Mouse (Mus musculus) frontal cortex, adult (tissue): ENCODE measurements at regions not wholly inside any gene's neighbourhood (a gene's known extent, or its start where the extent isn't known, plus 50 kb on each side); places are given as distances from the start of the nearest gene placed in this dataset.

ENCODE experiments used
- ATAC-seq: cut with Nextera tagmentation; 2 replicates; pipeline ENCODE4 v1.9.2; 2017; ENCODE audit warnings: mild to moderate bottlenecking, moderate library complexity, mixed read lengths; ENCODE audit not compliant: low TSS enrichment

DNA sequence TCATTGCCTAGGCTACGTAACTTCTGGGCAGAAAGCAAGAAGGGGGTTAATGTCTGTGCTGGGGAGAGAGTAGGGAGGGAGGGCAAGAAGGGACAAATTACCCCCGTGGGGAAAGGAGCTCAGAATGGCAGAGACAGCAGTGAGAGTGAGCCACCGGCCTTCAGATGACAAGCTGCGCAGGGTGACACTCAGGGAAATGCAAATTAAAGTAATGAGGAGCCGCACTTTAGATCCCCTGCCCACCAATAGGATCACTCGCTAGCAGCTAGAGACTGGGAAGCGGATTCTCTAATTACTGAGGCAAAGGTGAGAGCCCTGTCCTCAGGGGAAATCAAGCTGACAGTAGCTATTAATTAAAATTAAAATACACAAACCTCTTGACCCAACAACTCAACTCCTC lies 202.5 kb downstream of the Arhgef10l start:
- ATAC-seq: no peak

DNA sequence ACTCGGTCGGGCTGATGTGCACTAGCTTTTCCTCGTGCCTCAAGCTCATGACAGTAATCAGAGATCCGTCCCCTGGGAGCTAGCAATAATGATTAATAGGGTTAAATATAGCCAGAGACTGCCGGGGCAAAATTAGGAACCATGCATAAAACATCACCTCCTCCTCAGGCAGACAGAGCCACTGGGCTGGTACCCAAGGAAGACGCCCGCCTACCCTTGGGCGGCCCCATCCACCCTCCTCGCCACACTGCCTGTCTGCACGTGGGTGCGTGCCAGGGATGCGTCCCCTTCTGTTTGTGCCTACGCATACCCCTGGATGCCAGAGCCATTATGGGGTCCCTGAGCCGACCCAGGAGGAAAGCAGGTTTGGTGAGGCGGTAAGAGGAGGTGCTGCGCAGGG lies 204.5 kb downstream of the Arhgef10l start:
- ATAC-seq: peak; percentile 81; the same call in 1 of the 2 replicates

DNA sequence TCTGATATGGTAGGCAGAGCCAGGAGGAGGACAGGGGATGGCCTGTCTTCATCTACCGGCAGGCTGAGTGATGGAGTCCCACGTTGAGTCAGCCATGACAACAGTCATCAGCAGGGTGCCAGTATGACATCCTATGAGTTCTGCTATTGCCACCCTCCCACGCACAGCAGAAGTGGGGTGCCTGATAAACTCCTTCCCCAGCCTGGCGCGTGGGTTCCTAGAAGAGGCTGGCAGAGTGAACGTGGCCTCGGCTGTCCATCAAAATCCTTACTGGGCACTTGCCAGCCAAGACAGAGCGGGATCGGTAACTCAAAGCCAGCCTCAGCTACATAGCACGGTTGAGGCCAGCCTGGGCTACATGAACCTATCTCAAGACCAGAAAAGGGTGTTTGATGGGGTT lies 202.5 kb upstream of the Igsf21 start:
- peak; percentile 87 for ATAC-seq

DNA sequence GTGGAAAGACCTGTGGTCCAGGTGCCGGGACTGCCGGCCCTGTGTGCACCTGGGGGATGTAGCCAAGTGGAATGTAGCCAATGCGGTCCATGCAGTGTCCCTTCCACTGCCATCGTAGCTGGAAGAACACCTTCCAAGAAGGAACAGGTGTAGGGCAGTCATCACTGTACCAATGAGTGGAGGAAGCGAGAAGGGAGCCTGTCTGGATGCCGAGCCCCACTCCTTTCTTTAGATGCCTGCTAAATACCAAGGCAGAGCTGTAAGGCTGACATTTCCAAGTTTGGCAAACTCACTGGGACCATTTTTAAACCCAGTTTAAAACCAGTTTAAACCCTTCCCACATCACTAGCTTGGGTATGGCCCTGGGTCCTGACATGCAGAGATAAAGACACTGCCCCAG lies 199.9 kb upstream of the Igsf21 start:
- peak; percentile 36; the same call in 1 of the 2 replicates for ATAC-seq

DNA sequence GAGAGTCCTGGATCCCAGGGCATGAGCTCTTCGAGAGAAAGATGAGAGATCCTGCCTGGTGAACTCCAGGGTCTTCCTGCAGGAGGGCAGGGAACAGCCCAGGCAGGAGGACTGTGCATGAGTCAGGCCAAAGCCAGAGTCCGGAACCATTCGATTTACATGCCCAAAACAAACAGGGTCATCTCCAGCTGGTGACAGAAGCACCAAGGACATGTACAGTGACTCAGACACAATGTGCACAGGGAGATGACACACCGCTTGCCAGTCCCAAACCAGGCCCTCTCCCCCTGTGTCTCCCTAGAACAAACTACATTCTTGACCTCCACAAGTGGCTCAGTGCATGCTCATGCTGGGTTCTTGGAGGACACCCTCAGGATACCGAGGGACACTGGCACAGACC lies 199.3 kb upstream of the Igsf21 start:
- ATAC-seq: no peak

DNA sequence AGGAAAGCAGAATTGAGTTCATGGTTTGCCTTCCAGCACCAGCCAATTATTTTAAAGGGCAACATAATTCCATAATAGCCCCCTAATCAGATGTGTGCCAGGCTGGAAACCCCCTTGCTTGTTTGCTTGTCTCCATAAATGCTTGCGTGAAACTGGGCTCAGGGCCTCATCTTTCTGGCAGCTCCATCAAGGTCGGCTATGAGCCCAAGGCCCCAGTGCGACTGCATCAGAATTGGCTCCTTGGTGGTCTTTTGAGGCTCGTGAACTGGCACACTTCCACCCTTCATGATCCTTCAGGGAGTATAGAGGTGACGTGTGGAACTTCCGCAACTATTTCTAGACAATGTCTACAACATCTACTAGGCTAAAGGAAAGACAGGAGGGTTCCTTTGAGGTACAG lies 196.6 kb upstream of the Igsf21 start:
- no peak for ATAC-seq

DNA sequence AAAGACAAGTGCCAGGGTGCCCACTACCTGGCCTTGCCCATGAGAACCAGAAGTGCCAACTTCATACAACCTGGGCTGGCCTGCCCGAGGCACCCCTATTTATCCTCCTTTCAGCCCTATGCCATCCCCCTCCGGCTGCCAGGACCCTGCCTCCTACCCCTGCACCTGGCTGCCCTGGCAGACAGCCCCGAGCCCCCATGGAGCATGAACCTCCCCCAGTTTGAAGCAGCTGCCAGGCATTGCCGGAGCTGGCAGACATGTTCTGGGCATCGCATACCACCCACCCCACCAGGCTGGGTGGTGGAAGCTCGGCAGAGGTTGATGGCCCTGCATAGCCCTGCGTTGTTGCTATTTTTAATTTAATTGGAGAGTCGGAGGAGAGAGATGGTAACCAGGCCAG lies 195.2 kb upstream of the Igsf21 start:
- ATAC-seq: no peak

DNA sequence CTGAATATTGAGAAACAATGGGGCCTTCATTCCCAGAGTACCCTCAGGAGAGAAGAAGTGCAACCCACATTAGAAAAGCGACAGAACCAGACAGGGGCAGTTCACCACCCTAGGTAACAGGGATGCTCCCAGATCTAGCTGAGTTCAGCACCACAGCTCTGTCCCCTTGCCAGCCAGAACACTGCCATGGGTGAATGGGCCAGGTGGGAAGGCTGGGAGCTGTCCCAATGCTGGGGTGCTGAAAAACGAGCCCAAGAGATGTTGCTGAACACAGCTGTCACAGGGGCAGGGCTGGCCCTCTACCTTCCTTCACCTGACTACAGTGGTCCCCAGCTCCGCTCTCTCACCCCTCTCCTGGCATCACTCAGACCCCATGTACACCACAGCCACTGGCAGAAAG lies 193.3 kb upstream of the Igsf21 start:
- no peak for ATAC-seq

DNA sequence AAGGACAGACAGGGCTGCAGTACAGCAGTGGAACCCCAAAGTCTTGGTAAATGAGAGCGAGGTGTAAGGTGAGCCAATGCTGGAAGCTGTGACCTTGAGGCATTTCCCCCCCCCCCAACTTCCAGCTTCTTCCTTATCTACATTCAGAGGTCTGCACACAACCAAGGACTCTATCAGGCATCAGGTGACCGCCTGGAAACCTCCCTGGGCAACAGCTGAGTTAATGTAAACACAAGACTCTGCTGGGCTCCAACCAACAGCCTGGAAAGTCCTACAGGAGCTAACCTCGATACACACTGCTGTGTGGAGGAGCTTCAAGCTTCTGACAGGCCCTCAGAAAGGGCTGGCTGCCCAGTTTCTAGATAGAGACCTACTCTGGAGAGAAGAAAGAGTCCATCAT lies 189.4 kb upstream of the Igsf21 start:
- ATAC-seq: no peak

DNA sequence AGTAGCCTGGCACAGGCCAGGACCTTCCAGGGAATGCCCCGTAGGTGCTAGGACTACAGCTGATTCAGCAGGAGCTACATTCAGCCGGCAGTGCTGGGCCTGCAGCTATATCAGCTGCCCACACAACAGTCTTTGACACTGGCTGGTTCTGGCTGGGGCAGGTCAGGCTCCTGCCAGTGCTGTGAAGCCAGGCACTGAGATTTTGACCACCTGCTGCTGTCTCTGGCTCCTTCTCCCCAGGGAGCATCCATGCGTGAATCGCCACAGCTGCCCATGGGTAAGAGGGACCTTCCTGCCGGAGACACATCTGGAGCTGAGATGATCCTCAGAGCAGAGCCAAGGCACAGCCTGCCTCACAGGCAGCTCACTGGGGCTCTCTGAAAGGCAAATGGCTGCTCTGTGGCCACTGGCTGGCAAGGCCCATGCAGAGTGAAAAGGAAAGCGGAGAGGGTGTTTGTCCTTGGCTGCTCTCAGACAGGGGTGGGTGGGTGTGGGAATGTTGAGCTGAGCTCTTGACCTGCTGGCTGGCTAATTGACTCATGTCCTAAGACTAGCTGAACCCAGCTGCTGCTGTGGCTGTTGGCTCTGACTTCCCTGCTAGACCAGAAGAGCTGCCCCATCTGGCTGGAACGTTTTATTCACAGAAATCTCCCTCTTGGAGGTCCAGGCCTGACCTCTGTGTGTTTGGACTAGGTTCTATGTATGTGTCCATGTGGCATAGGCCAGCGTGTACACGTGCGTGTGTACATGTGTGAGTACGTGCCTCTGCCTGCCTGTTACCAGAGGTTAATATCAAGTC lies 187.4 kb upstream of the Igsf21 start:
- ATAC-seq: no peak

DNA sequence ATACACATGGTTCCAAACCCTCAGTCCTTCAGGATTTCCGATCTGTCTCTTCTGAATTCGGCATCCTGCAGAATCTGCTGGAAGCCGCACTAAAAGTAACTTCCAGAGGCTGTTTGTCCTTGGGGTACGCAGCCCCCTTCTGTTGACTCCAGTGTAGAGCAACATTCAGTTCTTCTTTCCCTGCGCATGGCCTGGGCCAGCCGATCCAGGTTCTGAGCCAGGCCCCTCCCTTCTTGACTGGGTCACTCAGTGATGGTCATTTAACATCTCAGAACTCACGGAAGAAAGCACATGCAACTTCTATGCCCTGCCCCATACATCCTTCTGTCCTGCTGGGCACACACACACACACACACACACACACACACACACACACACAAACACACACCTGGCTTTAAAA lies 185.5 kb upstream of the Igsf21 start:
- ATAC-seq: no peak

DNA sequence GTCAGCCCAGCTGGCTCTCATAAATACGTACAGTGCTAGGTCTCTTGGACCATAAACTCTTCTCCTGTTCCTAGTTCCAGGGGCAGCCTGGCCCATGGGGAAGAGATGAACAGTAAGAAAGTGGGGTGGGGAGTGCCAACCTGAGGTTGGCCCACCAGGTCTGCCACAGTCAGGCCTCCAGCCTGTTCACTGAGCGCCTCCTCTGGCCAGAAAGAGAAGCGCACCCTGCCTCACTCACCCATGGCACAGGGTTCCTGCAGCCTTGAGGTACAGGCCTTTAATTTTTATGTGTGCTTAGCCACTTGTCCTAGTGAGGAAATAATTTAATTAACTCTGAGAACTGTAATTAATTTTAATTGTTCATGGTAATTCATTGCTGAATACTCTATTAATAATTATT lies 180.5 kb upstream of the Igsf21 start:
- ATAC-seq: no peak

DNA sequence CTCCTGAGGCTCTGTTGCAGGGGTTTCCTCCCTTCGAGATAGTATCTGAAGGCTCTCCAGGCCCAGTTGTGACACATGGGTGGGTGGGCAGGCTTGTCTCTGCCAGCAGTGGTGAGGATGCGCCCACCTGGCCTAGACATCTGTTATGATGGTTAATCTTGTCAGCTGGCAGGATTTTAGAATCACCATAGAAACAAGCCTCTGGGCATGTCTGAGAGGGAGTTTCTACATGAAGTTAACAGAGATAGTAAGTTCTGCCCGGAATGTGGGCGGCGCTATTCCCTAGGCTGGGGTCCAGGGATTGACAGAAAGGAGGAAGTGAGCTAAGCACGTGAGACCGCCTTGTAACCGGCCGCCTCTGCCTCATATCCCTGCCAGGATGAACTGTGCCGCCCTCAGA lies 177.2 kb upstream of the Igsf21 start:
- ATAC-seq: peak; percentile 80

DNA sequence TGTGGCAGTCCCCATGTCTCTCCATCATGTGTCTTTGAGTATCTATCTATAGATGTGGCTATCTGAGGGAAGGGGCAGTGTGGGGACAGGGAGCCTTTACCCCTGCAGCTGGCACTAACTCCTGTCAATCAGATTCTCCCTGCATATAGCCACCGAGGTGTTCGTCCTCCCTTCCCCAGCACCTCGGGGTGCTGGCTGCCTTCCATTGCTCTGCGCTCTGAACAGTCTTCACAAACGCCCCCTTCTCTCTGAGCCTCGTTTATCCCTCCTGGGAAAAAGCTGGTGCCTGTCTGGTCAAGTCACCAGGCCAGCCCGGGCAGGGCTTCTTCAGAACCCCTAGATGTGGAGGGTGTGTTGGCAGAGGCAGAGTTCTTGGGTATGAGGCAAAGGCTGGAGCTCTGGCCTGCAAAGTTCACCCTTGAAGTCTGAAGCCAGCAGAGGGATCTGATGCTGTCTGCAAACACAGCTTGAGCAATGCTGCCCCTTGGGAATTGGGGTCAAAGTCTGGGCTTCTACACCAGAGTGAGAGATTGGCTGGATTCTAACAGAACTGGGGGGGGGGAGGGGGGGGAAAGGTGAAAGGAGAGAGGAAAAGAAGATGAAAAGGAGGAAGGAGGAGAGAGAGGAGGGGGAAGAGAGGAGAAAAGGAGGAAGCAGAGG lies 175.5 kb upstream of the Igsf21 start:
- no peak for ATAC-seq

DNA sequence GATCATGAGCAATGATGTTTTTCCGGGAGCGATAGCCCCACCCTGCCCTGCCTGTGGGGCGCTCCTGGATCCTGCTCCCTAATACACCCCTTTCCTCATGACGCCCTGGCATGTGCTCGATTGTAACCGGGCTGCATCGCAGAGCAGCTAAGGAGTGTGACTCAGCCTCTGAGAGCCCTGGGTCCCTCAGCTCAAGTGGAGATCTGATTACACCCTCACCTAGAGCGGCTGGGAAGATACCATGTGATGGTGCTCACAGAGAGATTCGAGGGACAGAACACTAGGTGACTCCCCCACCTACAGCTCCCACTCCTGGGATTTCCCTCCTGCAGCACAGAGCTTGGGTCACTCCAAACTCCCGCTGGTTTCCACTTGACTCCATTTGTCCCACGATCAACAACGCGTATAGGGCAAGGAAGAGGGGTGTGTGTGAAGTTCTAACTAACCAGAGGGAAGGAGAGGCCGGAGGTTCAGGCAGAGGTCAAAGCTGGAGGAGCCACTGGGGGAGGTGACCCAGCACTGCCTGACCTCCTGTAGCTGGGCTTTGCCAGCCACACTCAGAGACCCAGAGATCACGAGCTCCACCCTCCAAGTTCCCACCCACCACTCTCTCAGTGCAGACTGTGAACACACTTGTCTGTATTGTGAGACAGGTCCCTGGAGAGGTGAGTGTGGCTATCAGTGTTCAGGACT lies 173.3 kb upstream of the Igsf21 start:
- no peak for ATAC-seq

DNA sequence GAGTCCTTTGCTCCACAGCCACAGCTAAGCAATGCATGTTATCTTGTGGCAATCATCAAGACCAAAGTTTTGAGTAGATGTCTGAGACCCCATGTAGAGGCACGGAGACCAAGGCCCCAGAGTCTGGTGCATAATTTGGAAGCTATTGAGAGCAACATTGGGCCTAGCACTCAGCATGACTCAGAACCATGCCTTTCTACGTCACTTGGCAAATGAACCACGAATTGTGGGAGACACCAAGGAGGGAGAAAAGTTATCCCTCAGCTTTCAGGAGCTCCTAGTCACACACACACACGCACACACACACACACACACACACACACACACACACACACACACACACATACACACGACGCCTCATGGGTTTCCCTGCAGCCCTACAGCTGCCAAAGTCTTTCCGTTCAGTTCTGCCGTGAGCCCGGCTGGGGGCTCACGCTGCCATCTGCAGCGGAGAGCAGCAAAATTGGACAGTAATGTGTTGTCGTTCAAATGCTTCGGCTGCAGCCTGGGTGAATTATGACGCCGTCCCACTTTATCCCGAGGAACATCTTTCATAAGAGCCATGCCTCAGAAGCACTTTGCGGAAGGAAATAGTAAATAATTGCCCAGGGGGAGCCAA lies 165.8 kb upstream of the Igsf21 start:
- no peak for ATAC-seq

DNA sequence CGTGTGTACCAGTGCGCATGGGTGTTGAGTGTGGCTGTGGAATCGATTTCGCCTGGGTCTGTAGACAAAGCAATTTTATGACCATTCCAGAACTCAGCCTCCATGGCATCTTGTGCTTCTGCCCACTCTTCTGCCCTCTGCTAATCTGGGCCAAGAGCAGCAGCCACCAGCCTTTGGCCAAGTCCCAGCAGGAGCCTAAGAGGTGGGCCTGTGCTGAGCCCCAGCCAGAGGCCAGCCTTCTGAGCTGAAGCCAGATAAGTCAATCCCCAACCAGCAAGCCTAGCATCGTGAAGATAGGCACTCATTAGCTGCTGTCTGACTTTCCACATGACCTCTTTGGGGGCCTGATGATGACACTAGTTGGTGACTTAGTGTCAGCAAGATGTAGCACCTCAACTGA lies 161.9 kb upstream of the Igsf21 start:
- ATAC-seq: no peak

DNA sequence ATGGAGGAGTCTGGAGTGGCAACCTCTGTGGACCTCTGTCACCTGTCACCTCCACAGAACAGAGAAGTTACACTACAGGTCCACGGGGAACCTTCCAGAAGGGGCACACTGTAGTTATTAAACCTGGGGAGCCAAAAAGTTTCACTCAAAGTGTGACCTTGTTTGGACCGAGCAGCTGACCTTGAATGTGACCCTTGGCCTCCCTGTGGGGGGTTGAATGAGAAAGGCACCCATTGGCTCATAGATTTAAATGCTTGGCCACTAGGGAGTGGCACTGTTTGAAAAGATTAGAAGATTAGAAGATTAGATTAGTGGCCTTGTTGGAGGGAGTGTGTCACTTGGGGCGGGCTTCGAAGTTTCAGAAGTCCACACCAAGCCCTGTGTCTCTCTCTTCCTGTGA lies 160.3 kb upstream of the Igsf21 start:
- ATAC-seq: no peak

DNA sequence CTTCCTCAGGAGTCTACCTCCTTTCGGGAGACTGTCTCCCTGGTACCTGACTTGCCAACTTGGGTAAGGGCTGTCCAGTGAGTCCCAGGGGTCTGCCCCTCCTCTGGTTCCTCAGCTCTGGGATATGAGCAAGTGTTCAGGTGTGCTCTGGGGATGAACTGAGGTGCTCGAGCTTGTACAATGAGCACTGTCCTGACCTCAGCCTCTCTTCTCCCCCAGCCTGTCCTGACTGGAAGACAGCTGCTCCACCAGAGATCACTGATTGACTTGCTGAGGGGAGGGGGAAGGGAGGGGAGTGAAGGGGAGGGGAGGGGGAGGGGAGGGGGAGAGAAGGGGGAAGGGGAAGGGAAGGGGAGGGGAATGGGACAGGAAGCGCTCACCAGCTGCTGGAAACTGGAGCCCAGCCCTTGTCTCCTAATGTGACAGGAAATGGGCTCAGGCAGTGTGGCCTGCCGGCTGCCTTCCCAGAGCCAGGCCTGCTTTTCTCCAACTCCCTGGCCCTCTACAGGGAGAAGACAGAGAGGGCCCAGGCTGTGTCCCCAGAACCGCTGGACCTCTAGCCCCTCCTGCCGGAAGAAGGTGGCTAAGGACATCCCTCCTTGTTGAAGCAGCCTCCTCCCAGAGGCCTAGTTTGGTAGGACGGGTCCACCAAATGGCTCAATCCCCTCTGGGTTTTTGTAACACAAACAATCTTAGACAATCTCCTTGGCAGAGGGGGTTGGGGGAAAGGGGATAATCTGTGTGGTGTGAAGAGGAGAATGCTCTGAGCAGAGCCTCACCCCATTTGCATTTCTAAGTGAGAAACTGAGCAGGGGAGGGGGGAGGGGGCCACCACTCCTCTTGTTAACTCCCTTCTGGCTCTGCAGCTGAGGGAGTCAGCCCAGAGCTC lies 159.7 kb upstream of the Igsf21 start:
- ATAC-seq: no peak

DNA sequence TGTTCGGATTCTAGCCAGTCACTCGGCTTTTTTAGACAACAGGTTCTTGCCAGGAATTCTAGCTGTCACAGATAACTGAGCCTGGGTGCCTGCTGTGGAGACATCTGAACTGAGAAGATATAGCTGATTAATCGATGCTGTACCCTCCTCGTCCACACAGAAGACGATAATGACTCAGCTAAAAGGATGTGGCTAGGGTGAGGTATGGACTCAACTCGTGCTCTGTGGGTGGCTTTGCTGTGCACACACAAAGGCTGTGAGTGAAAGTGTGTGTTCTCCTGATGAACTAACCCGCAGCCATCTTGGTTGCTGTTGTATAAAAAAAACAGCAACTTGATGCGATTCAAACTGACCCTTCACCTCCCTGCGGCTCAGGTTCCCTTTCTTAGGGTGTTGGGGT lies 158.8 kb upstream of the Igsf21 start:
- no peak for ATAC-seq

DNA sequence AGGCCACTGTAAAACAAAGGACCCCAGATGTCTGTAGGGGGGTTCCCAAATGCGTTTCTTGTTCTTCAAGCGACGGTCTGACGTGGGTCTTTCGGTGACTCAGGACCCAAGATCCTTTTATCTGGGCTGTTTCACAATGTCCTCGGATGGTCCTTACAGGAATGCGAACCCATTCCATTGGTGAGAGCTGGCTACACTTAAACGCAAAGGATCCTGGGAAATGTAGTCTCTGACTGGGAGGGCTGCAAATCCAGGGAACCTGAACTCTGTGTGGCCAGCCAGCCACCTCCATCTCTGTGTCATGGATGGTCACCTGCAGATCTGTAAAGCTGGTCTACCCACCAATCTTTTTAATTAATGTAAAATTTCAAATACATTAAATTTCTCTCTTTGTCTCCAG lies 156.5 kb upstream of the Igsf21 start:
- ATAC-seq: no peak

DNA sequence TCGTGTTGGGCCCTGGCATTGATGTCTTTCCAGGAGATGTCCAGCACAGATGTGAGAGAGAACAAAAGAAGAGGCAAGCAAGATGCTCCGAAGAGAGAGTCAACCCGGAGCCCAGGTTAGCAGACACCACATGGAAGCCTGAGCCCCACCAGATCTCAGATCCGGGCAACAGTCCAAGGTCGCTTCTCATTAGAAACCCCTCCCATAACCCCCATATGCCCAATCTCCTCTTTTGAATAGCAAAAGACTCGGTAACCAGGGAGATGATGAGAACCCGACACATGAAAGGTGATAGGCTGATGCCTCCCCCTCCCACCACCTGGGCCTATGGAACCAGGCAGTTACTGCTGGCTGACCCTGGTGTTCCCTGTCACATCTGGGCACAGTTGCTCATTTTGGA lies 155.7 kb upstream of the Igsf21 start:
- ATAC-seq: no peak
